Mouse (Mus musculus): ENCODE measurements at regions not wholly inside any gene's neighbourhood (a gene's known extent, or its start where the extent isn't known, plus 50 kb on each side); places are given as distances from the start of the nearest gene placed in this dataset.

DNA sequence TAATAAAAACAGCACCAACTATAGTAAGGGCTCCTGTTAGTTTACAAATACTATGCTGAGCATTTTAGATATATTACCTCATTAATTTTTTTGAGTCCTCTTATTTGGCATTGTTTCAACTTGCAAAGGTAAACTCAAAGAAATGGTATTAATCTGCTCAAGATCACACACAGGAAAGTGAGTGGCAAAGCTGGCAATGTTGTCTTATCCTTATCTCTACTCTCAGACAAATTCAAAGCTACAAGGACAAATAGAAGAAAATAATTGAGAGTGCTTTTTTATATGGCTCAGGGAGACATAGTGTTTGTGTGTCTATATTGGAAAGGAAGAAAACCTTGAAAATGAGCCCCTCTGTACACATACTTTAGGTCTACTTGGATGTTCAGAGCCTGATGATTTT, 411.9 kb upstream of the Mgat4c start:
- DNase-seq (ENCODE audit: low spot score), result no peak

DNA sequence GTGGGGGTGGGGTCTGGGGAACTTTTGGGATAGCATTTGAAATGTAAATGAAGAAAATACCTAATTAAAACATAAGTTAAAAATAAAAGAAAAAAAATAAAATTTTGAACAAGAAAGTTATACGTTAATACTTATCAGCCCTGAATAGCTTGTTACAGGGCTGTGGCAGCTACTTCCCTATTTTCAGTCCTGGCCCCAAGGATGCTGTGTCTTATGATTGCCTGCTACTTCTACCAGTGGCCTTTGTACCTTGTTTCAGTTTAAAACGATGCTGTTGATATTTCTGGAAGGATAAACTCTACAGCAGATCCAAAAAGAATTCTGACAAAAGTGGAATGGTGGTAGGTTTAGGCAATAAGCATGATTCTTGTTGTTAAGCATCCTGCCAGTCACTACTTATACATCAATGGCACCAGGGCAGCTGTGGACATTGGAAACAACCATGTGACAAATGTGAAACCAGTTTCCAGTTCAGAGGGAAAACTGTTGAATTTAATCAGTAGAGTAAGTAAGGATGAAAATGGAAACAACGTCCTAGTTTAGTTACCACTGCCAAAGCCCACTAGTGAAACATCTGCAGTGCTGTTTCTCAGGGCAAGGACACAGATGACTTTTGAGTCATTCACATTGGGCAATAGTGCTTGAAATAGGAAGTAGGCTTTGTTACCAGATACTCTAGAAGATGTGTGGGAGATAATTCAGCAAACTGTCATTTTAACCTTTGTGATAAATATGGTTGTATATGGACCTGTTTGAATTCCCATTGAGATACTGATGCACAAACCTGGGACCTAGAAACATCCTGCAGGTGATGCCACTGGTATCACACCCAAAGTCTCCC, 409.6 kb upstream of the Mgat4c start:
- no peak for DNase-seq (ENCODE audit: low spot score)

DNA sequence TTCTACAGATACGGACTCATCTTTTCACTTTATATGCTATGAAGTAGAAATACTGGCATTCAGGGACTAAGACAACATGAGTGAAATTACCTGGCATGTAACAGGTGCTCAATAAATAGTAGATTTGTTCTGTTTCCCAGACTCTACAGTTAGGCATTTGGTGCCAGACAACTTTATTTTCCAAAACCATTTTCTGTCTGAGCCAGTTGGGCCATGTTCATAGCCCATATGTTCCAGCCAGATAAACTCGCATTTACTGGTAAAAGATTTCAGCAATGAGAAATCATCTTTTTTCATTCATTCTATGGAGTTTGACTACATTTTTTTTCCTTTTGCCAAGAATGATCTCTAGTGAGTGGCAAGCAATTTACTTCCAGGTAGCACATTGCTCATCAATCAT, 393.2 kb upstream of the Mgat4c start:
- DNase-seq (ENCODE audit: low spot score), result no peak

DNA sequence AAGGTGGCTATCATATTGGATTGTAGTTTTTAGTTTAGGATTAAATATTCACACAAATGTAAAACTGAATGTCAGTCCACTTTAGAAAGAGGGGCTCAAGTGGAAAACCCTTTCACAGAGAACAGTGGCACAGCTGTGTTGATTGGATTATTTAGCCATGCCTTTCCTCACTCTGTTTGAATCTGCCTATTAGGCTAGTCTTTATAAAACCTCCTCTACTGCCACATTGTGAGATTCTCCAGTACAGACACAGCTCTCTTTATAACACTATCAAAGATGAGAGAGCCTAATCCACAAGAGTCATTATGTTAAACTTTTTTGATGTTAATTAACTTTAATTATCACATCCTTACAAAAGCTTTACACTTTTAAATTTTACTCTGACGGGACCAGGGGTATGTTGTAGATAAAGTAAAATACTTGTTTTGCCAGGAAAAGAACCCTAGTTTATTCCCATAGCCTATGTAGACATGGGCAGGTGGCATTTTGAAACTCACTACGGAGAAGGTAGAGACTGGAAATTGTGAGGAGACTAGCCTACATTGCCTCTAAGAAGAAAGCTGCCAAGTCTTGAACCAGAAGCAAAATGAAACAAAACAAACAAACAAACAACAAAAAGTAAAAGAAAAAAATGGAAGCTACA, 379.0 kb upstream of the Mgat4c start:
- no peak for DNase-seq (ENCODE audit: low spot score)

DNA sequence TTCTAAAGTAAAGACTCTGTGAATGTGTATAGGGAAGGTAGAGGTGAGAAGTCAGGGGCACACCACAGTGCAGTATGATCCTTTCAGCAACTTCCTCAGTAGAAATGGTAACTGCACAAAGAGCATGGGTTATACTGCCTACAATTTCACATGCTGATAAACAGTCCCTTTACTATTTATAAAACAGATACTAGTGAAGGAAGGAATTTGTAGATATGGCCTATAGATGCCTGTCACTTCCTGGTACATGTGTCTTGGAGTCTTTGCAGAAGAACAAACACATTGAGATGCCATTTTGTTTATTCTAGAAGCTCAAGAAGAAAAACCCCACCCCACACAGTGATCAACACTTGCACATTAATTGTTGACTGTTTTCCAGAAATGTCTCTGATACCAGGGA, 377.2 kb upstream of the Mgat4c start:
- DNase-seq (ENCODE audit: low spot score), result no peak

DNA sequence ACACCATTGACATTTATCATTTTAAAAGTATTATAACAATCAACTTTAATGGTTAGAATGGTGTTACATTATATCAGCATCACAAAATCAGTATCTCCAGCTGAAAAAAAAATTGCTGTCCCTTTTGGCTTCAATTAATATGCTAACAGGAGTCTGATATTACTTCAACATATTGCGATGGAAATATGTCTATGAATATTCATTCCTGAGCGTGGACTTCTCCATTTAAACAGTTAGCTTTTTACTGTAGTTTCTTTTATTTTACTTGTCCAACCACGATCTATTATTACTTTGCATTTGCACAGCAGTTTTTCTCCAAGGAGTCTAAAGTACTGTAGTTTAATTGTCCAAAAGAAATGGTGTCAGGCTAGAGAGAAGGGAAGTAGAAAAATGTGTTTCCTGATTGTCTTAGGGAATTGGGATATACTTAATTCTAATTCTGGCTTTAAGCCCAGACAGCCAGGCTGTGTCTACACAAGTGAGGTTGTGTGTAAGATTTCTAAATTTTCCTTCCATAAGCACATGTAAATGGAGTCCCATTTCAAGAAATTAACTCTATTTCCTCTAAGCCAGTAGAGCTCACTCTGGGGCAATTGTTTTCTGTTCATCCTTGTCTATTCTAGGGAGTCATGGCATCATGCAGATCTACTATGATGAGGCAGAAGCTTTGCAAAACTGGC, 364.5 kb upstream of the Mgat4c start:
- DNase-seq (ENCODE audit: low spot score), result no peak

DNA sequence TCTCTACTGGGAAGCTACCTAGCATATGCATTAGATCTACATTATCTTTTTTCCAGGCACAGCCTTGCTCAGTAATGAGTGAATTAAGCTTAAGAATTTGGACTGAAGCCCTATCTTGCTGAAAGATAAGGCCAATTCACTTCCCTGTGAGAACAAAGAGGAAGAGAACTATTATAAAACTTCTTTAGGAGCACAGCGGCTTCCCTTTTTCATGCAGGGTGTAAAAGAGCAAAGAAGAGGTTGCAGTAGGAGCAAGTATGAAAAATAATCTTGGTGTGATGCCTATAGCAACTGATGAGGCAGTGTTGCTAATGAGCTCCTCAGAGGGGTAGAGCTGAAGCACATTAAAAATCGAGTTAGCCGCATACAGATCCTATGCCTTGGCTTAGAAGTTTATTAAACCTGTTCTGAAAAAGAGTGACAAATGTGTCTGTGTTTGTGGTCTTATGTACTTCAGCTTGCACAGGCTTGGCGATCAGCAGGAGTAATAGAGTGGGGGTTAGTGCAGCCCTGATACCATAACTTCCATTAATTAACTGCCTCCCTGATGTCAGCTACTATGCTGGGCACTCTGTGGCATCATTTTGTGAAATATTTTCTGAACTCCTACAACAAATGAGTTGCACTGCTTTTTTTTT, 360.1 kb upstream of the Mgat4c start:
- DNase-seq (ENCODE audit: low spot score), result no peak

DNA sequence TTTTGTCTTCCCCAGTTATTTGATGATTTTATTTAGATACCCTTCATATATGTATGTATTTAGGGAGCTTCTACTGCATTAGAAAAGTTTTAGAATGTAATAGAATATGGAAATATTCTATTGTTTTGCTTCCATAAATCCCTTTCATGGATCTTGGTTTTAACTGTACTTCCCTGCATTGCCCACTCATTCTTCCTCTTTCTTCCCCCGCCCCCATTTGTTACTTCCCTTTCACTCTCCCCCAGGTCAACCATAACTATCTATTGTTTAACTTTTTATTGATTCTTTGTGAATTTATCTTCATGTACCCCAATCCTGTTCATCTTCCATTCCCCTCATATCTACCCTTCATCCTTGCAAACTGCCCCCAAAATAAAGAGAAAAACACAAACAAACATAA, 356.8 kb upstream of the Mgat4c start:
- DNase-seq (ENCODE audit: low spot score), result no peak

DNA sequence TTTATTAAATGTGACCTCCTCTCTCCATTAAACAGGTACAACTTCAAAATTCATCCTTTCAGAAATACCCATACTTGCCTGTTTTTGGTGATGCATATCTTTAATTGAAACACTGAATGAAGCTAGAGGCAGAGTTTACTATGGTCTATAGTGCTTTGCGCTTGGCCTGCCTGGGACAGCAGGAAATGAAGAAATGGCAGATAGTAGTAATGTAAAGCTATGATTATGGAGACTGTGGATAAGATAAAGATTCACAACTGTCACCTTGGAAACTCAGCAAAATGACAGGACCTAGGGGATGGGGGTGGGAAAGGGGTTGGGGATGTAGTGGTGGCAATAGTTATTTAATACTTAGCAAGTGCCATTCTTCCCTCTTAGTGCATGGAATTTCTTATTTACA, 352.7 kb upstream of the Mgat4c start:
- no peak for DNase-seq (ENCODE audit: low spot score)

DNA sequence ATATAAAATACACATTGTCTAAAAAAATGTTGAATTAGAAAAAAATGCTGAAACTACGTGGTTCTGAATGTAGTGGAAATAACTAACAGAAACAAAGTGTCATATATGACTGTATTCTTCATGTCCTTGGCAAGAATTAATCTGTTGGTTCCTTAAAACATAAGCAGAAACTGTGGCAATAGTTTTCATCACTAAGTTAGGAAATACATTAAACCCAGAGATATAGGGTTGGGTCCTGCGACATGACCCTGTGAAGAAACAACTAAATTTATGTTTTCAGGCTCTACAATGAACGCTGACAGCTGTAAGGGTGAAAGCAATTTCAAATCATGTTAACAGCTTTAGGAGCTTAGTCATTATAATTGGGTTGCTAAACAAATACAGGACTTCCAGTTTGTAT, 351.2 kb upstream of the Mgat4c start:
- DNase-seq (ENCODE audit: low spot score), result no peak

DNA sequence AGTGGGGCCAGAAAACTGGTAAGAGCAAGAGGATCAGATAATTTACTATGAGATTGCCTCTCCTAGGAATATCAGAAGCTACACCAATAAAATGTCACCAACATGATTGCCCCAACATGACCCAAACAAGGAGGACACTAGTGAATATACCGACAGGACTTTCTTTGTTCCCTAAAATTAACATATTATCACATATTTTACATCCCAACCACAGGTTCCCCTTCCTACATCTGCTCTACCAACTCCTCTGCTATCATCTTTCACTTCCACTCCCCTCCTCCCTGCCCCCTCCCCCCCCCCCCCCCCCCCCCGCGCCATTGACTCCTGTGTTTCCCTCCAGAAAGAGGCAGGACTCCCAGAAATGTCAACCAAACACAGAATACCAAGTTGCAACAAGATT, 346.2 kb upstream of the Mgat4c start:
- no peak for DNase-seq (ENCODE audit: low spot score)

DNA sequence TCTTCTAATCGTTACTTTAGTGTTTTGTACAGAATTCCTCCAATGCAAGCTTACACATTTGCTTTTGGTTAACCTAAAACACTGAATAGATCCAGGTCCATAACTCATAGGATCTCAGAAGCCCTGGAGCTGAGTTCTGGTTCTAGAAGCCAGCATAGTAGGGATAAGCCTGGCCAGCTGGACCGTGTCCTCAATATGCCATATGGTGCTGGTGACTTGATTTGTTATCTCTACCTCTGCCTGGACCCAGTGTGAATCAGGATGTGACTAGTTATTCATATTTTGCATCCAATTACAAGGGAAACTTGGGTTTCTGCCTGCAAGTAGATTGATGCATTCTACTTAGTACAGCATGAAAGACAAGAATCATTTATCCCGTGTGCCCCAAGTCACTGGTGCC, 341.7 kb upstream of the Mgat4c start:
- DNase-seq (ENCODE audit: low spot score), result no peak

DNA sequence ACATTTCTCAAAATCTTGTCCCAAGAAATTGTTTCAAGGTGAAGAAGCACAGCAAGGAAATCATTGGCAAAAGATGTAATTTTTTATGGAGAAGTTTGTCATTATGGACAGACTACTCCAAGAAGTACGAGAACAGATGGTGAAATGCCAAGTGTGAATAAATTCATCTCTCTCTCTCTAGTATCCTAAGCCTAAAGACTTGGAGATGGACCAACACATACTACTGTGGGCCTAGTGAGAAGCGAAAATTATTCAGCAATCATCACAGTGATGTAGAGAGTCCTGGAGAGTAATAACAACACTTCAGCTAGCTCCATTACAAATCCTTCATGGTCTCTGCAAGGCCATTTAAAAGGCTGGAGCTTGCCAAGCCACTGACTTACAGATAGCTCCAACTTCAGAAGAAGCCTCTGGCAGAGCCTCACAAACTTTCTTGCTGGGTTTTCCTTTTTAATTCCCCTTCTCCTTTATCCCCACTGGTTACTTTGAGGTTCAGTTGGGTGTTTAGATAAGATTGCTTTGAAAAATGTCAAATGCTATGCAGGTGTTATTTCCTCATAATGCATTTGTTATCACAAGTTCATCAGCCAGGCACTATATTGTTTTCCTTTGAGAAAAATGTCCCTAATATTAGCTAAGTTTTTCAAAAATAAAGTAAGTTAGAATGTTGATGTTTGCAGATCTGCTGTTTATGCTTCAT, 330.9 kb upstream of the Mgat4c start:
- no peak for DNase-seq (ENCODE audit: low spot score)

DNA sequence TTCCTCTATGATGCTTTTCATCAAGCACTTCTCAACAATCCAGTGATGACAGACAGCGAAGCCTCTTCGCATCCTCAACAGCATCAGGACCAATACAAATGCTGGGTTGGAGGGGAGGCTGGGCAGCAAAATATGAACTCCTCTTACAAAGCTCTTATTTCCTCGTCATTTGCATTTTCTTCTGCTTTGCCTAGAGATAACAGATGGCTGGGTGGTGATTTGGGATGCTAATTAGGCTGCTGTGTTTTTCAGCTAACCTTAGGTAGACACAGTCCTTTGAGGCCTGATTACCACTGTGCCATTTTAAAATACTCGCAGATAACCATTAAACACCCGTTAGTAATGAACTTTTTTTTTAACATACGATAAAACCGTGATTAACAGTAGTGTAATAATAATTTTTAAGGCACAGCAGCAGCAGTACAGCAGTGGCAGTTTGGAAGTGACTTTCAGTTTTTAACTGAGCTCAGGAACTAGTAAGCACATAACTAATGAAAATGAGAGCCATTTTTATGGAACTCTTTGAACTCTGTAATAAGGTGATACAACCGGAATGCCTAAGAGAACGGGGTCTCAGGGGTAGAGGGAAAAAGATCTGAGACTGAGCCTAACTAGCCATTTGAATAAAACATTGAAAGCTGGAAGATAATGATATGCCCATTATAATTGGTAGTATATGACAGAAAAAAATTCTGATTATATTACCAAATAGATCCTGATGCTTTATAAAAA, 307.3 kb upstream of the Mgat4c start:
- DNase-seq (ENCODE audit: low spot score), result no peak

DNA sequence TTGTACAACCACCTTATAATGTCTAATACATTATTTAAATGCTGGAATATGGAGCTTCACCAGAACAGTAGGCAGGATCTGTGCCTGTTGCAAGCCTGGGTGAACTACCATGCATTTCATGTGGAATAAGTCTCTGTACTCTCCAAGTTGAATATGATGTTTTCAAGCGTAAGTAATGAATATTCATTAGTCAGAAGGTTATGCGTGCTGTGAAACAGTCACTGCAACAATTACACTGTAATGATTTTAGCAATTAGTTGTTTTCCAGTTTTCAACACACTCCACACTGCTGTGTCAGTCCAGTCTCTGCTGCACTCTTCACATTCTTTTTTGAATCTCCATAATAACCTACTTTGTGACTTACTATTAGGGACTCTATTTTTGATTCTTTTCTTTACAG, 287.9 kb upstream of the Mgat4c start:
- DNase-seq (ENCODE audit: low spot score), result peak; percentile 53

DNA sequence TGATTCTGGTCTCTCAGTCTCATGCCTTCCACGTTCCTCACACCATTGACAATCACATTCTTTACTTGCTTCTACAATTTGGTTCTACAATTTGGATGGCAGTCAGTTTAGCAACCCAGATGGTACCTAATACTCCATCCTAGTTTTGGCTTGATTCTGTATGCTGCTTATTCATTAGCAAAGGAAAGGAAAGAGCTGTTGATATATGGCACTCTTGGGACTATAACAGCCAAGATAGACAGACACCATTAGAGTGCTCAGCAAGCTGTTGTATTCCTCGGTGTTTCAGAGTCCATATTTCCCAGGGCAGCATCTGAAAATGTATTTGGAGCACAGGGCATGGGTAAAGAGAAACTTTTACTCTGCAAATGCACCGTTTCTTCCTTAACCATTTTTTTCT, 282.1 kb upstream of the Mgat4c start:
- no peak for DNase-seq (ENCODE audit: low spot score)

DNA sequence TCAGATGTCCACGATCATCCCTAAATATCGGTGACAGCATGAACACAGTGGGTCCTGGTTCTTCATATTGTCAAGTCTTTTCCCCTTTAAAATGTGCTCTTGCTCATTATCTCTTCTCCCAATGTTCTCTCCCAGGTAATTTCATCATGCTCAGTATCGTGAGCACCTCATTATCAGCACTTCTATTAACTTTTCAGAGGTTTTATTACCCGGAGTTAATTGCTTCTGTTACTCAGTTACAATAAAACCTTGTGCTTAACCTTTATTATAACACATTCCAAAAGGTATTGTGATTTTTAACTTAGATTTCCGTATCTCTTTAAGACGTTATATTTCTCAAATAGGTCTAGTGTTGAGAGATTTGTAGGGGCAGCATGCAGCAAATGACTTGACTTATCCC, 266.0 kb upstream of the Mgat4c start:
- no peak for DNase-seq (ENCODE audit: low spot score)

DNA sequence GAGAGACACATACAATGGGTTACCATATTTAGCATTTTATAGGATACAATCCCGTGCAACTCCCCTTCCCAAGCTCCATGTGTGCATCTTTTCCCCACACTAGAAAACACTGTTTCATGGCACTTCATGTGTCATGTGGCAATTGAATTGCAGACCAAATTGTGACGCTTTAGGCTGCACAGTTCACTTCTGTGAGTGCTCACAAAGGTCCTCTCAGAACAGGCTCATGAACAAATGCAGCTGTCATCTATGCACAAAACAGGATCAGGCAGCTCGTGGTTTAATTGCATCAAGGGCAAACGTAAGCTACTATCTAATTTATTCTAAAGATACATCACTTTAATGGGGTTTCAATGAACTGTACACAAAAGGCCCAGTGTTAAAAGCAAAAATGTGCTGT, 258.7 kb upstream of the Mgat4c start:
- DNase-seq (ENCODE audit: low spot score), result no peak

Data from retina, embryonic 14.5 days (tissue).